Mouse (Mus musculus): ENCODE results near the gene Odaph. TPM values are rescaled to one million over a fixed set of nuclear protein-coding genes. Genes with fewer than 3 reads are reported as not detected.

Gene Odaph
- total RNA-seq, 2 experiments from 2014 or later: not detected

DNA sequence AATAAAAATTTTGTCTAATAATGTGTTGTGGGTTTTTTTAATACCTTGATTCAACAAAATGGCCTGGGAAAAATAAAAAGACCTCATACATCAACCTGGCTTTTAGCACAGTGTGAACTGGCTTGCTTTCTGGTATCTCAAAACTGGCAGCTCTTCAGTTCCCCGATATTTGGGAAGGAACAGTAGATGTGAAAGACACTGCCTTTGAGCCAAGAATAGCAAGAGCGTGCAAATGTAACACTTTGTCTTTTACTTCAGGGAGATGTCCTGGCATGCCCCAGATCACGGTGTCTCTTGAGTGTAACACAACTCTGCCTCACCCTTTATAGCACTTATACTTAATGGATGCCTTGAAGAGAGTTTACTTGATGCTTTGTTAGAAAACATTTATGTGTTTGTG lies 15.2 kb upstream of the Odaph start:
- no peak overlapping the region for H3K27ac ChIP-seq
- H3K4me3 ChIP-seq: no peak overlapping the region
- no peak for DNase-seq
- intact Hi-C loops (cut with DNase I): no loop called here
- no peak for TF ChIP-seq CTCF (IDR thresholded peaks at IDR 0.05)

DNA sequence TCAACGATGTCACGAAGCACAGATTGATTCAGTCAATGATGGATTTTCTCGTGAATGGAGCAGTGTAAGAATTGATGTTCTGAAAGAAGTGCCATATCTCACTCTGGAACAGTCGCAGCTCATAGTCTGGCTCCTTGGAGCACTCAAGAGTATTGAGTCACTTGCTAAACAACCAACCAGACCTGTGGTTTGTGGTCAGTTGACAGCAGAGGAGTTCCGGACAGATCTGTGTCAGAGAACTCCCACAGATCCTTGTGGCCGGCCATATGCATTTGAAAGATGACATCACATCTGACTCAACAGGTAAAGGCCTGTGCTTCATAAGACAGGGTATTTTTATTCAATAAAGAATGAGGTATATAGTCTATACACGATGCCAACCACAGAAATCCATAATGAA lies 13.3 kb upstream of the Odaph start:
- H3K27ac ChIP-seq: no peak overlapping the region
- H3K4me3 ChIP-seq: no peak overlapping the region
- intact Hi-C loops (cut with DNase I): no loop called here
- no peak for TF ChIP-seq CTCF (IDR thresholded peaks at IDR 0.05)
- DNase-seq: no peak

GRCm38 (mm10) chr5:91975758-91976157 lies 11.5 kb upstream of the Odaph start:
- Histone ChIP-seq H3K4me3 (no peak overlapping the region), H3K27ac (no peak overlapping the region)
- intact Hi-C loops (cut with DNase I): no loop called here
- no peak for TF ChIP-seq CTCF (IDR thresholded peaks at IDR 0.05)
- no peak for DNase-seq

DNA sequence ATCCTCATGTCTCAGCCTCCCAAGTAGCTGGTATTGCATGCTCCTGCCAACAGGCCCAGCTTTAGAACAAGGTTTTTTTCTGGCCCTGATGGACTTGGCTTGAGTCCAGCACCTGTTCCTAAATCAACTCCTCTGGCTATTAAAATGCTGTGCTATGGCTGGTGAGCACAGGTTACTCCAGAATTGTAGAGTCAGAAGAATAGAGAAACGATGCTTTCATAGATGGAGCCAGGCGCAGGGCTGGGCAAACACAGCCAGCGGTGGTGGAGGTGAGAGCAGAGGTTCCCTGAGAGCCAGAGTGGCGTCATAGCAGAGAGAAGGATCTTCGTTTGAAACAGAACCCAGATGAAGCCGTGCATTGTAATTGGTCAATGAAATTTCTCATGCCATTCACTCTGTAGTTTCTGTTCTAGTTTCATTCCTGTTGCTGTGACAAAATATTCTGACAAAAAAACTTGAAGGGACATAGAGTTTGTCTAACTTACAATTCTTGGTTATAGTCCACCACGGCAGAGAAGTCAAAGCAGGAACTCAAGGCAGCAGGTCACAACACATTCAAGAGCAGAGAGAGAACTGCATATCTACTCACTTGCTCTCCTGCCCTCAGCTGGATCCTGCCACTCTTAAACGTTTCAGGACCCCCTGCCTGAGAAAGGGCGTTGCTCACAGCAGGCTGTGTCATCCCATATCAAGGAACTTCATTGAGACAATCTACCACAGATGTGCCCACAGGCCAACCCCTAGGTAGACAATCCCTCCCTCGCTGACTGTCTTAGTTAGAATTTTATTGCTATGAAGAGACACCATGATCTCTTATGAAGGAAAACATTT lies 10.5 kb upstream of the Odaph start:
- Histone ChIP-seq H3K27ac (no peak overlapping the region), H3K4me3 (no peak overlapping the region)
- intact Hi-C loops (cut with DNase I): no loop called here
- no peak for DNase-seq
- TF ChIP-seq CTCF (IDR thresholded peaks at IDR 0.05): no peak

- no peak for DNase-seq
- intact Hi-C loops (cut with DNase I): no loop called here
- H3K4me3 ChIP-seq: no peak overlapping the region
- no peak for TF ChIP-seq CTCF (IDR thresholded peaks at IDR 0.05)
- H3K27ac ChIP-seq: no peak overlapping the region
Observed at GRCm38 (mm10) chr5:91977397-91977770, 9.9 kb upstream of the Odaph start.

- TF ChIP-seq CTCF (IDR thresholded peaks at IDR 0.05): no peak
- no peak for DNase-seq
- Histone ChIP-seq H3K27ac (no peak overlapping the region), H3K4me3 (no peak overlapping the region)
- intact Hi-C loops (cut with DNase I): no loop called here
Observed at GRCm38 (mm10) chr5:91981176-91981840, 6.0 kb upstream of the Odaph start.

GRCm38 (mm10) chr5:91983490-91983889 lies 3.8 kb upstream of the Odaph start:
- H3K4me3 ChIP-seq: no peak overlapping the region
- H3K27ac ChIP-seq: no peak overlapping the region
- intact Hi-C loops (cut with DNase I): no loop called here
- DNase-seq: no peak
- TF ChIP-seq CTCF (IDR thresholded peaks at IDR 0.05): no peak

DNA sequence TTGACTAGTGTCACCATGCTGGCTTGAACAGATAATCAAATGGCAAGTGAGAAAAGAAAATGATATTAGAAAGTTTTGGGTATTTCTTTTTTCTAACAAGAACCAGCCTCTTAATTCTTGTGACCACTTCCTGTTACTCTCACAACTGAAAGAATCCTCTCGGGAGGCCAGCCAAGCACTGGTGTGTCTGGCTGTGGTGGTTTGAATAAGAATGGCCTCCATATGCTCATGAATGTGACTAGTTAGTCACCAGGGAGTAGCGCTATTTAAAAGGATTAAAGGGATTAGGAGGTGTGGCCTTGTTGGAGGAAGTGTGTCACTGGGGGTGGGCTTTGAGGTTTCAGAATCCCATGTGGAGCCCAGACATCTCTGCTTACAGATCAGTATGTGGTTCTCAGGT lies 1.6 kb upstream of the Odaph start:
- no peak overlapping the region for H3K4me3 ChIP-seq
- TF ChIP-seq CTCF (IDR thresholded peaks at IDR 0.05): no peak
- DNase-seq: no peak
- intact Hi-C loops (cut with DNase I): no loop called here
- H3K27ac ChIP-seq: no peak overlapping the region

- DNase-seq: no peak
- Histone ChIP-seq H3K27ac (no peak overlapping the region), H3K4me3 (no peak overlapping the region)
- intact Hi-C loops (cut with DNase I): no loop called here
- TF ChIP-seq CTCF (IDR thresholded peaks at IDR 0.05): no peak
Observed at GRCm38 (mm10) chr5:91987799-91988198, 524 bp downstream of the Odaph start.

DNA sequence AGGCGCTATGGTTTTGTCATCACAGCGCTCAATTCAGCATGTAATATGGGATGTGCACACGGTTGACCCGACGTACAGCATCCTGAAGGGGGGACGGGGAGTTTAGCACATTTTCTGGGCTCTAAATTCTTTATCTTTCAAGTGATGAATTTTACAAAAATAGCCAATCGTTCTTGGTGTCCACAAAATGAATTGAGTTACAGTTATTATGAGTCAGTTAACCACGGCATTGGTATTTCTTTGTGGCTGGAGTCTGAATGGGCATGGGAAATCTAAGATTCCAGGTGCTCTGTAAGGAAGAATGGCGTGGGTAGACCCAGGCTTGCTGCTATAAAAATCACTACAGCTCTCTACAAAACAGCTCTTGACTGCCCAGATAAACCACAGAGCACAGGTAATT lies 2.0 kb downstream of the Odaph start:
- no peak for DNase-seq
- intact Hi-C loops (cut with DNase I): no loop called here
- no peak for TF ChIP-seq CTCF (IDR thresholded peaks at IDR 0.05)

DNA sequence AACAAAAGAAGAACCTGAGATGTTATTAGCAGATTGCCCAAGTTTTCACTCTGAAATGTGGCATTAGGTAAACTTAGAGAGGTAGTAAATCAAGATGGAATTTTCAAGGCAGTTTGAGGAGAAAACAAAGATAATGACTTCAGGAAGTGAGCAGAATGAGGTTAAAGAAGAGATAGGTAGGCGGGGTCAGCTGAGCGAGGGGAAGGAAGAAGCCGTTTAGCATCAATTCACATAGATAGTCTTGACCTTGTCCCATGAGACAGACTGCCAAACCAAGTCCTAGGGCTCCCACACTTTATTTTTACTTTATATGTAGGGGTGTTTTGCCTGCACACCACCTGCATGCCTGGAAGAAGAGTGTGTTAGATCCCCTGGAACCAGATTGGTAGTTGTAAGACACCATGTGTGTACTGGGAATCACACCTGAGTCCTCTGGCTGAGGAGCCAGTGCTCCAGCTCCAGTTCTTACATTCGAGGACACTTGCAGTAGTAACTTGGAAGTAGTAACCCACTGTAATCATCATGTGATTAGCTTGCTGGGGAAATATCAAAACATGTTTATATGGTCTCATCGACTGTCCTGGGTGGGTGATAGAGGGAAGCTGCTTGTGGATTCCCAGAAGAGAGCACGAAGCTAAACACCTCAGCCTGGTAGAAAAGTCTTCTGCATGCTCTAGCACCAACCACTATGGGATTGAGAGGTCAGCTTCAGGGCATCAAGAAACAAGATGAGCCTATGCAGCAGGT lies 4.1 kb downstream of the Odaph start:
- no peak for TF ChIP-seq CTCF (IDR thresholded peaks at IDR 0.05)
- intact Hi-C loops (cut with DNase I): no loop called here
- DNase-seq: no peak

More for the DNA sequence above, 2.0 kb downstream of the Odaph start:
- Histone ChIP-seq H3K4me3 (no peak overlapping the region), H3K27ac (no peak overlapping the region)

DNA sequence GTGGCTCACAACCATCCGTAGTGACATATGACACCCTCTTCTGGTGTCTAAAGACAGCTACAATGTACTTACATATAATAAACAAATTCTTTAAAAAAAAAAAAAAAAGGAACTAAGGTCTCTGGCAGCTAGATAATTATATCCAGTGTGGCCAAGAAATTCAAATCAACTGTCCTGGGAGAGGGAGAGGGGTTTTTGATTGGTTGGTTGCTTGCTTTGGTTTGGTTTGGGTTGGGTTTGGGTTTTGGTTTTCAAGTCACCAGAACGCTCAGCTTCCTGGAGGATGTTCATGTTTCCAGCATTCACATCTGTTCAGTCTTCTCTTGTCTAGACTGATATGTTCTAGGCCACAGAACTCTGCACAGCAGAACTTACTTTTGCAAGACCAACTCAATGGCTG lies 5.8 kb downstream of the Odaph start:
- DNase-seq: no peak
- no peak overlapping the region for H3K4me3 ChIP-seq
- TF ChIP-seq CTCF (IDR thresholded peaks at IDR 0.05): no peak
- intact Hi-C loops (cut with DNase I): no loop called here
- no peak overlapping the region for H3K27ac ChIP-seq

More for the DNA sequence above, 4.1 kb downstream of the Odaph start:
- Histone ChIP-seq H3K27ac (no peak overlapping the region), H3K4me3 (no peak overlapping the region)

DNA sequence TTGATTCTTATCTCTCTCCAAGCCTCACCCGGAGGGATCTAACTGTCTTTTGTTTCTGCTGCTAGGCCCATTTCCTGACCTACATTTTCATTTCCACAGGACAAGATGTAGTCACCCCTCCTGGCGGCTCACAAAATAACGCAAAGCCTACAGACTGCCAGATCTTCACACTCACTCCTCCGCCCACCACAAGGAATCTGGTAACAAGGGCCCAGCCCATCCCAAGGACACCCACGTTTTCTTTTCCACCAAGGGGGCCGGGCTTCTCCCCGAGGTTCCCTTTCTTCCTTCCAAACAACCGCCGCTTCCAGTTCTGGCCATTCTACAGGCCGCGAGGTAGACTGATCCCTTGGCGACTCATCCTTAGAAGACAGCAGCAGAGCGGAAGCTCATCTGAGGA lies 7.3 kb downstream of the Odaph start:
- intact Hi-C loops (cut with DNase I): no loop called here
- peak overlapping the region; percentile 46 for H3K4me3 ChIP-seq
- TF ChIP-seq CTCF (IDR thresholded peaks at IDR 0.05): no peak
- H3K27ac ChIP-seq: peak overlapping the region; percentile 35
- DNase-seq: peak; percentile 20
